Mouse (Mus musculus): ENCODE measurements around the gene Gm9821. TPM values are rescaled to one million over a fixed set of nuclear protein-coding genes. Genes with fewer than 3 reads are reported as not detected.

Gm9821 gene
- 0.18 and 0.25 TPM in 2 replicates for polyA plus RNA-seq (2016; fragmentation: Nextera tagmentation; extraction: Ambion mirVana)

GRCm38 (mm10) chr2:91945483-91945882 lies at the start of gene Gm9821:
TSS of gene Gm9821 (plus strand) at chr2:91945703.
- WGBS, result 81% methylated on average over 18 of the region's 18 CpGs
- H3K27ac ChIP-seq, result peak within 1 kb of the TSS; percentile 80
- no peak for DNase-seq (ENCODE audit: low spot score)
- H3K27me3 ChIP-seq (ENCODE audit: insufficient read depth, poor library complexity, severe bottlenecking), result no peaks in the 10 kb centered on the region
- H3K9me3 ChIP-seq, result no peaks in the 10 kb centered on the region
- H3K36me3 ChIP-seq, result peaks cover 22% of the 10 kb centered on the region
- H3K4me1 ChIP-seq (replicated peaks), result peaks cover 64% of the 10 kb centered on the region
- H3K4me3 ChIP-seq, result no peak within 1 kb of the TSS

GRCm38 (mm10) chr2:91897968-91898367 lies 47.5 kb upstream of the Gm9821 start:
- no peak for DNase-seq (ENCODE audit: low spot score)
- no peaks in the 10 kb centered on the region for H3K27me3 ChIP-seq (ENCODE audit: insufficient read depth, poor library complexity, severe bottlenecking)
- no peak overlapping the region for H3K4me3 ChIP-seq
- no peaks in the 10 kb centered on the region for H3K9me3 ChIP-seq
- no peaks in the 10 kb centered on the region for H3K4me1 ChIP-seq (replicated peaks)
- H3K27ac ChIP-seq, result no peak overlapping the region
- H3K36me3 ChIP-seq, result peaks cover 44% of the 10 kb centered on the region

DNA sequence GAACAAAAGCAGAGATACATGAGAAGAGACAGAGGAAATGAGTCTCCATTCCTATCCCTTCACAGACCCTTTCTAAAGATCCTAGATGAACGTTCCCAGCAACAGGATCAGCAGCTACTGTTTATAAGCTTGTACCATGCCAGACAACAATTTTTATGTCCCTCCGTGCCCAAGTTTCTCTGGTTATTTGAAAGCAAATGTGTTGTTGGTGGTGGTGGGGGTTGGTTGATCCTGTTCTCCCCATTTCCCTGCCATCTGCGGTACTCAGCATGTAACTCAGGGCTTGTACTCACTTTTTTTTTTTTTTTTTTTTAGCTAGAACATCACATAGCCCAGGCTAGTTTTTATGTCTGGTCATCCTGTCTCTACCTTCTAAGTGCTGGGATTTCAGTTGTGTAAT lies 46.4 kb upstream of the Gm9821 start:
- Histone ChIP-seq H3K9me3 (no peaks in the 10 kb centered on the region), H3K4me1 (replicated peaks) (no peaks in the 10 kb centered on the region), H3K27me3 (ENCODE audit: insufficient read depth, poor library complexity, severe bottlenecking) (no peaks in the 10 kb centered on the region), H3K27ac (no peak overlapping the region), H3K36me3 (peaks cover 43% of the 10 kb centered on the region), H3K4me3 (no peak overlapping the region)
- no peak for DNase-seq (ENCODE audit: low spot score)
- WGBS, result 95% methylated on average over 3 of the region's 3 CpGs

GRCm38 (mm10) chr2:91900431-91900830 lies 45.1 kb upstream of the Gm9821 start:
- no peak for DNase-seq (ENCODE audit: low spot score)
- Histone ChIP-seq H3K9me3 (no peaks in the 10 kb centered on the region), H3K4me3 (no peak overlapping the region), H3K27me3 (ENCODE audit: insufficient read depth, poor library complexity, severe bottlenecking) (no peaks in the 10 kb centered on the region), H3K4me1 (replicated peaks) (peaks cover 7% of the 10 kb centered on the region; the same call in 1 of the 2 replicates), H3K36me3 (peaks cover 48% of the 10 kb centered on the region), H3K27ac (no peak overlapping the region)
- WGBS, result 94% methylated on average over 8 of the region's 8 CpGs

DNA sequence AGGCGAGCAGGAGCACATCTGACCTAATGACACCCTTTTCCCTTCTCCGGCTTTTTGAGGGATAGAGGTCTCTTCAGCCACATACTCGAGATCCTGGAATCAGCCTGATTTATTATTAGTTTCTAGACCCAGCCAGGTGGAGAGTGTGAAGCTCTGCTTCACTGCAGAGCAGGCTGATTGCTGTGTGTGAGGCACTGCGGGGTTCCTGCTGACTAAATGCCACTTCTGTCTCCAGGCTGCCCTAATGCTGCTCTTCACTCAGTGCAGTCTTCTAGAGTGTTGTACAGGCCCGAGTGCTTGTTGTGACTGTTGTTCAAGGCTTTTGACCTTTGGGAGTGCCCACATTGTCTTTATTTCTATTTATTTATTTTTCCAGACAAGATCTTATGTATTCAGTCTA lies 43.2 kb upstream of the Gm9821 start:
- no peak overlapping the region for H3K27ac ChIP-seq
- 69% methylated on average over 5 of the region's 5 CpGs for WGBS
- H3K4me1 ChIP-seq (replicated peaks), result peaks cover 7% of the 10 kb centered on the region; the same call in 1 of the 2 replicates
- H3K27me3 ChIP-seq (ENCODE audit: insufficient read depth, poor library complexity, severe bottlenecking), result no peaks in the 10 kb centered on the region
- H3K36me3 ChIP-seq, result peaks cover 57% of the 10 kb centered on the region
- DNase-seq (ENCODE audit: low spot score), result no peak
- H3K4me3 ChIP-seq, result no peak overlapping the region
- H3K9me3 ChIP-seq, result no peaks in the 10 kb centered on the region

- Histone ChIP-seq H3K27me3 (ENCODE audit: insufficient read depth, poor library complexity, severe bottlenecking) (no peaks in the 10 kb centered on the region), H3K4me3 (no peak overlapping the region), H3K27ac (no peak overlapping the region), H3K9me3 (no peaks in the 10 kb centered on the region), H3K4me1 (replicated peaks) (peaks cover 7% of the 10 kb centered on the region; the same call in 1 of the 2 replicates), H3K36me3 (peaks cover 54% of the 10 kb centered on the region)
- 89% methylated on average over 3 of the region's 3 CpGs for WGBS
- no peak for DNase-seq (ENCODE audit: low spot score)
Observed at GRCm38 (mm10) chr2:91903171-91903925, 42.2 kb upstream of the Gm9821 start.

GRCm38 (mm10) chr2:91904618-91905307 lies 40.7 kb upstream of the Gm9821 start:
- WGBS, result 80% methylated on average over 5 of the region's 5 CpGs
- H3K36me3 ChIP-seq, result peaks cover 63% of the 10 kb centered on the region
- H3K27ac ChIP-seq, result peak overlapping the region; percentile 60; the same call in 1 of the 2 replicates
- H3K27me3 ChIP-seq (ENCODE audit: insufficient read depth, poor library complexity, severe bottlenecking), result no peaks in the 10 kb centered on the region
- H3K4me1 ChIP-seq (replicated peaks), result peaks cover 7% of the 10 kb centered on the region; the same call in 1 of the 2 replicates
- no peak for DNase-seq (ENCODE audit: low spot score)
- no peak overlapping the region for H3K4me3 ChIP-seq
- H3K9me3 ChIP-seq, result no peaks in the 10 kb centered on the region

GRCm38 (mm10) chr2:91906141-91906540 lies 39.4 kb upstream of the Gm9821 start:
- no peak for DNase-seq (ENCODE audit: low spot score)
- WGBS, result 90% methylated on average over 2 of the region's 2 CpGs
- peaks cover 63% of the 10 kb centered on the region for H3K36me3 ChIP-seq

GRCm38 (mm10) chr2:91912616-91913015 lies 32.9 kb upstream of the Gm9821 start:
- no peaks in the 10 kb centered on the region for H3K27me3 ChIP-seq (ENCODE audit: insufficient read depth, poor library complexity, severe bottlenecking)
- no peaks in the 10 kb centered on the region for H3K9me3 ChIP-seq
- WGBS, result 82% methylated on average over 3 of the region's 3 CpGs
- H3K4me1 ChIP-seq (replicated peaks), result no peaks in the 10 kb centered on the region
- no peak for DNase-seq (ENCODE audit: low spot score)
- H3K4me3 ChIP-seq, result no peak overlapping the region
- H3K36me3 ChIP-seq, result peaks cover 94% of the 10 kb centered on the region
- H3K27ac ChIP-seq, result no peak overlapping the region

More at GRCm38 (mm10) chr2:91906141-91906540, 39.4 kb upstream of the Gm9821 start:
- Histone ChIP-seq H3K4me1 (replicated peaks) (peaks cover 7% of the 10 kb centered on the region; the same call in 1 of the 2 replicates), H3K27me3 (ENCODE audit: insufficient read depth, poor library complexity, severe bottlenecking) (no peaks in the 10 kb centered on the region), H3K4me3 (no peak overlapping the region), H3K27ac (no peak overlapping the region), H3K9me3 (no peaks in the 10 kb centered on the region)

DNA sequence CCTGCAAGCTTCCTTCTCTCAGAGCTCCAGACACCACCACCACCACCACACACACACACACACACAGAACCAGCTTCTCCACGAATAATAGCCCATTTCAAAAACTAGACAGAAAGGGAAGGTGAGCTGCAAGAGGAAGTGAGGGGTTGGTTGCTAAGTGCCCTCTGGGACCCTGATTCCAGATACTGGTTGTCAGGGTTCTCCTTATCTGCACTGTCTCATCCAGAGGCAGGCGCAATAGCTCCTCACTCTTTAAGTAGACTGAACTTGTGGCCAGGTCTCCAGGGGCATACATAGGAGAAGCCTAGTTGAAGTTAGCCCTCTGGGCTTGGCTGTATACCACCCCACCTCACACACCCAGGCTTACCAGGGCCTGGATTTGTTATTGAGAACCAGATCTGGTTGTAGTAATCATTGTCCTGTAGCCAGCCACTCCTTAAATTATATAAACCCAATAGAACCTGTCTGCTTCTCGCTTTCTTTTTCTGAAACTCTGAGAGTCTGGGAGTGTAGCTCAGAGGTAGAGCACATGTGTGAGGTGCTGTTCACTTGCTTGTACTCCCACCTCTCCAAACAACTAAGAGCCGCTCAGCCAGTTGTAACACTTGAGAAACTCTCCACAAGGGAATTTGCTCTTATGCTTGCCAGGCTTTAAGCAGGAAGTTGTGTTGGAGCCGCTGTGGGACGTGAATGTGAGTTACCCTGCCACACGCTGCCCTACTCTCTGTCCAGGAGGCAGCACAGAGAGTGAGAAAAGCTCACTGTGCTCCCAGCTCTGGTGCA lies 32.0 kb upstream of the Gm9821 start:
- Histone ChIP-seq H3K27me3 (ENCODE audit: insufficient read depth, poor library complexity, severe bottlenecking) (no peaks in the 10 kb centered on the region), H3K27ac (no peak overlapping the region), H3K4me1 (replicated peaks) (no peaks in the 10 kb centered on the region), H3K36me3 (peaks cover 99% of the 10 kb centered on the region), H3K4me3 (no peak overlapping the region), H3K9me3 (no peaks in the 10 kb centered on the region)
- no peak for DNase-seq (ENCODE audit: low spot score)
- WGBS, result 90% methylated on average over 7 of the region's 7 CpGs

DNA sequence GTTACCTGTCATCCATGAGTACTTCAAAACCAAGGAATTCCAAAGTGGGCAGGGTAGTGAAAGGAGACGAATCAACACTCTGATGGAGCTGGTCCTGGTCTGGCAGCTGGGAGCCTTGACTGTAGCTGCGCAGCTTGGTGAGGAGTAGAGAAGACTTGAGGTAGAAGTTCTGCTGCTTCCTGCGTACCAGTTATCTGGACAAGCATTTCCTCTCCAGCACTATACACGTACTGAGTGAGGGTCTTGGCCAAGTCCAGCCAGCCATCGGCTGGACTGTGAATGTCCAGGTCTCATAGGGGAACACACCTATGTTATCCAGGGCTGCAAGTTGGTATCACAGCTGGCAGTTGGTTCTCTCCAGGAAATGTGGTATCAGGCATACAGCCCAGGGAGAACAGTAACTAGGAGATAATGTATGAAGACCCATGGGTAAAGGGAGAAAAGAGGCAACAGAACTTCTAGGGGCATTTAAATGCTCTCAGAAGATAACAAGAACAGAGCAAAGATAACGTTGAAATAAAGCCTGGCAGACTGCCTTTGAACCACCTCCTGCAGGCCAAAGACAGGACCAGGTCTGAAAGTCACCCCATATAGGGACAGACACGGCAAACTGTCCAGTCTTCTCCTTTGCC lies 29.0 kb upstream of the Gm9821 start:
- Histone ChIP-seq H3K36me3 (peaks cover 78% of the 10 kb centered on the region), H3K27me3 (ENCODE audit: insufficient read depth, poor library complexity, severe bottlenecking) (peaks cover 22% of the 10 kb centered on the region), H3K9me3 (no peaks in the 10 kb centered on the region), H3K4me1 (replicated peaks) (peaks cover 7% of the 10 kb centered on the region), H3K4me3 (no peak overlapping the region), H3K27ac (no peak overlapping the region)
- WGBS, result 90% methylated on average over 7 of the region's 7 CpGs
- no peak for DNase-seq (ENCODE audit: low spot score)

- Histone ChIP-seq H3K36me3 (peaks cover 71% of the 10 kb centered on the region), H3K27ac (no peak overlapping the region), H3K27me3 (ENCODE audit: insufficient read depth, poor library complexity, severe bottlenecking) (peaks cover 28% of the 10 kb centered on the region), H3K9me3 (no peaks in the 10 kb centered on the region), H3K4me3 (no peak overlapping the region), H3K4me1 (replicated peaks) (peaks cover 13% of the 10 kb centered on the region)
- WGBS, result 88% methylated on average over 7 of the region's 7 CpGs
- DNase-seq (ENCODE audit: low spot score), result no peak
Observed at GRCm38 (mm10) chr2:91917096-91917495, 28.4 kb upstream of the Gm9821 start.
